Mouse (Mus musculus) liver, embryonic 14.5 days (tissue): Measurements from ENCODE around the gene Gm13757. TPM values are rescaled to one million over a fixed set of nuclear protein-coding genes. Genes with fewer than 3 reads are reported as not detected.
"Not testable (repeated sequence)": the region's sequence is repeated elsewhere in the genome, so short reads cannot be mapped to it uniquely, and the experiment has no call there.

ENCODE experiments used
- ATAC-seq: fragments of 200-750 bp; cut with Nextera tagmentation; 2 replicates; pipeline ENCODE4 v1.8.0; 2017; ENCODE audit warnings: moderate number of reproducible peaks, mild to moderate bottlenecking, moderate library complexity; ENCODE audit not compliant: insufficient read depth
- DNase-seq, 3 experiments: peaks; one replicate each; pipeline ENCODE4 v3.0.0-alpha.2; 2012 to 2013; ENCODE audit warnings: low read depth in 3 of 3, low spot score in 3 of 3
- H3K27ac ChIP-seq: fragments of 300-500 bp; sonication (generic); 2 replicates; pipeline ENCODE4 v1.5.1; 2014; ENCODE audit warnings: moderate library complexity, mild to moderate bottlenecking, control low read depth, inconsistent platforms
- H3K27me3 ChIP-seq: fragments of 300-500 bp; sonication (generic); 2 replicates; pipeline ENCODE4 v1.6.1; 2014; ENCODE audit warnings: mild to moderate bottlenecking, low read length, moderate library complexity; ENCODE audit not compliant: control insufficient read depth, insufficient read depth
- H3K36me3 ChIP-seq: fragments of 300-500 bp; sonication (generic); replicated peaks from 2 replicates; pipeline ENCODE4 v1.6.1; 2014; ENCODE audit warnings: low read depth; ENCODE audit not compliant: control insufficient read depth, insufficient read depth
- H3K4me1 ChIP-seq, 2 experiments: fragments of 200-500 bp in 1 of 2; fragments of 300-500 bp in 1 of 2; sonication (generic) in 1 of 2; replicated peaks; 2 replicates each; pipeline ENCODE4 v1.6.1; 2012 to 2014; ENCODE audit warnings: antibody characterized with exemption in 1 of 2, inconsistent platforms in 1 of 2, low read length in 1 of 2; ENCODE audit not compliant: control insufficient read depth in 2 of 2, insufficient read depth in 2 of 2
- H3K4me2 ChIP-seq: fragments of 300-500 bp; sonication (generic); 2 replicates; pipeline ENCODE4 v1.6.1; 2014; ENCODE audit warnings: low read depth, mild to moderate bottlenecking, control low read depth, moderate library complexity
- H3K4me3 ChIP-seq, 2 experiments: fragments of 200-500 bp in 1 of 2; fragments of 300-500 bp in 1 of 2; sonication (generic) in 1 of 2; 2 replicates each; pipeline ENCODE4 v1.5.1; 2012 to 2014; ENCODE audit warnings: low read depth in 2 of 2, low read length in 2 of 2, mild to moderate bottlenecking in 2 of 2, control low read depth in 1 of 2, inconsistent platforms in 1 of 2, moderate library complexity in 1 of 2; ENCODE audit not compliant: insufficient read depth in 1 of 2
- H3K9ac ChIP-seq: fragments of 300-500 bp; sonication (generic); replicated peaks from 2 replicates; pipeline ENCODE4 v1.6.1; 2014; ENCODE audit warnings: mild to moderate bottlenecking, control low read depth, moderate library complexity
- H3K9me3 ChIP-seq: fragments of 300-500 bp; sonication (generic); 2 replicates; pipeline ENCODE4 v1.6.1; 2016; ENCODE audit warnings: low read length, mixed read lengths; ENCODE audit not compliant: control insufficient read depth
- CTCF ChIP-seq: IDR thresholded peaks from 2 replicates; pipeline ENCODE4 v1.5.1; 2016; ENCODE audit warnings: antibody characterized with exemption, low read depth, control low read depth
- EP300 ChIP-seq: IDR thresholded peaks from 2 replicates; pipeline ENCODE4 v1.6.1; 2016; ENCODE audit warnings: antibody characterized with exemption, low read depth
- WGBS: fragments of 180-500 bp; shearing (Covaris S2); extraction: QIAGEN DNeasy Blood & Tissue Kit; methylation state at CpG from one replicate; pipeline ENCODE4 v1.1.7; 2014; ENCODE audit not compliant: insufficient replicate concordance; 5-methylcytosine and 5-hydroxymethylcytosine counted together
- polyA plus RNA-seq, 2 experiments: library from polyadenylated mRNA; depleted of rRNA in 1 of 2; stranded (reverse) in 1 of 2; unstranded in 1 of 2; fragments of >200 nt; fragmentation: Nextera tagmentation in 1 of 2; extraction: Ambion mirVana in 1 of 2; gene quantifications; 2 replicates each; pipeline versions ENCODE4 v1.2.1 to v1.2.3; 2012 to 2014

Gm13757 gene
- polyA plus RNA-seq (2012; rRNA removed) (not detected in 2 replicates), polyA plus RNA-seq (2014; fragmentation: Nextera tagmentation; extraction: Ambion mirVana) (not detected in 2 replicates)

DNA sequence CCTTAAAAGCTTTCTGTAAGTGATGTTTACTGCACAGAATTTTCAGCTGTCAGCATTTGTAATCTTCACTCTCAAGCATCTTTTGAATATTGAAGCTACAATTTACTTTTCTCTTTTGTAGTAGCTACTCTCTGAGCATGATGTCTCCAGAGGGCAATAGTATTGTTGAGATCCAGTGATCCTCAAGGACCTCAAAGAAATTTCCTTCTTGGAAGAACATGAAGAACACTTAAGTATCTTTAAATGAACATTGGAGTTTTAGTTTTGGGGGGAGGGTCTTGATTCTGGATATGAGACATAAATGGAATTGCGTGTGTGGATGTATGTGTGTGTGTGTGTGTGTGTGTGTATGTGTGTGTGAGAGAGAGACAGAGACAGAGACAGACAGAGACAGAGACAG lies at the start of gene Gm13757:
TSS of gene Gm13757 (minus strand) at position 101 of the 400 bp plus-strand sequence.
- Histone ChIP-seq H3K4me2 (no peak within 1 kb of the TSS), H3K36me3 (no peaks in the 10 kb centered on the region), H3K9me3 (no peaks in the 10 kb centered on the region), H3K27ac (no peak within 1 kb of the TSS), H3K9ac (no peak within 1 kb of the TSS), H3K27me3 (no peaks in the 10 kb centered on the region), H3K4me1 (no peaks in the 10 kb centered on the region), H3K4me3 (no peak within 1 kb of the TSS)
- 48% methylated on average over 1 of the region's 1 CpGs for WGBS
- TF ChIP-seq CTCF (no peak), EP300 (no peak)
- DNase-seq (no peak), ATAC-seq (no peak)

DNA sequence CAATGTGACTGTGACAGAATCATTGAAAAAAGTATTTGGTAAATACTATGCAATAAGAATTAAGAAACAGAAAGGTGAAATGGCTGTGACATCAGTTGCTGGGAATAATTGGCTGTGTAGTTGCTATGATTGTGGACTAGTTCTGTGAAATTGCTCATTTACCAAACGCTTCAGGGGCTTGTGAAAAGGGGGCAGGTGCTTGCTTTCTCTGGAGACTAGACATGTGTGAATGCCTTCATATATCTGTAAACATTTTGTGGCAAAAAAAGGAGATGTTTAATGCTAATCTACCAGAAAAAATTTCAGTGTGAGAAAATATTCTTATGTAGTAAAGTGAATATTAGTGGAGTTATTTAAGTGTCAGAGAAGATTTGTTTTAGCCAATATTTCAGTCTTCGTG lies 44.1 kb upstream of the Gm13757 start, which contains the start of gene Olfr1185-ps1:
TSS of gene Olfr1185-ps1 (plus strand) at position 301 of the 400 bp plus-strand sequence.
- 36% methylated on average over 2 of the region's 2 CpGs for WGBS
- Histone ChIP-seq H3K9me3 (no peaks in the 10 kb centered on the region), H3K27me3 (no peaks in the 10 kb centered on the region), H3K27ac (no peak within 1 kb of the TSS), H3K4me2 (no peak within 1 kb of the TSS), H3K9ac (no peak within 1 kb of the TSS), H3K4me3 (no peak within 1 kb of the TSS), H3K4me1 (no peaks in the 10 kb centered on the region), H3K36me3 (no peaks in the 10 kb centered on the region)
- ATAC-seq (no peak), DNase-seq (no peak)
- TF ChIP-seq CTCF (no peak), EP300 (no peak)

- H3K27me3 ChIP-seq = no peaks in the 10 kb centered on the region
- no peaks in the 10 kb centered on the region for H3K36me3 ChIP-seq
- H3K9ac ChIP-seq = no peak within 1 kb of the TSS
- ATAC-seq (no peak), DNase-seq (no peak)
- whole genome bisulfite sequencing = 65% methylated on average over 2 of the region's 2 CpGs
- no peak within 1 kb of the TSS for H3K4me3 ChIP-seq
- H3K9me3 ChIP-seq = no peaks in the 10 kb centered on the region
- no peak within 1 kb of the TSS for H3K4me2 ChIP-seq
- no peaks in the 10 kb centered on the region for H3K4me1 ChIP-seq
- TF ChIP-seq CTCF = no peak
- TF ChIP-seq EP300 = no peak
- no peak within 1 kb of the TSS for H3K27ac ChIP-seq
Observed at GRCm38 (mm10) chr2:88483298-88483697, 34.4 kb upstream of the Gm13757 start, which contains the start of gene Olfr1184. TSS of gene Olfr1184 (plus strand) at chr2:88483598.

- not testable (repeated sequence) for DNase-seq, H3K27me3 ChIP-seq
Observed at GRCm38 (mm10) chr2:88454567-88454966, 5.6 kb upstream of the Gm13757 start, which contains the start of gene Olfr1183. TSS of gene Olfr1183 (plus strand) at chr2:88454867.

GRCm38 (mm10) chr2:88426071-88426470 lies 22.9 kb downstream of the Gm13757 start, which contains the start of gene Olfr1181:
TSS of gene Olfr1181 (minus strand) at chr2:88426171.
- H3K27ac ChIP-seq = no peak within 1 kb of the TSS
- TF ChIP-seq EP300 (no peak), CTCF (no peak)
- H3K9ac ChIP-seq = no peak within 1 kb of the TSS
- no peaks in the 10 kb centered on the region for H3K36me3 ChIP-seq
- no peak within 1 kb of the TSS for H3K4me3 ChIP-seq
- WGBS = 63% methylated on average over 1 of the region's 1 CpGs
- ATAC-seq = no peak
- H3K27me3 ChIP-seq = no peaks in the 10 kb centered on the region
- no peak within 1 kb of the TSS for H3K4me2 ChIP-seq
- no peaks in the 10 kb centered on the region for H3K4me1 ChIP-seq
- H3K9me3 ChIP-seq = no peaks in the 10 kb centered on the region
- no peak for DNase-seq

More at GRCm38 (mm10) chr2:88454567-88454966, 5.6 kb upstream of the Gm13757 start, which contains the start of gene Olfr1183:
- H3K9me3 ChIP-seq, H3K36me3 ChIP-seq, H3K4me3 ChIP-seq, H3K27ac ChIP-seq, H3K4me1 ChIP-seq, H3K4me2 ChIP-seq, ATAC-seq, H3K9ac ChIP-seq: not testable (repeated sequence)
- WGBS = 60% methylated on average over 1 of the region's 1 CpGs
